Mouse (Mus musculus) kidney, adult 11 months (tissue): Measurements from ENCODE around the gene Mpc1.

Experiments
- DNase-seq: peaks from one replicate; pipeline ENCODE4 v3.0.0; 2022

Mpc1 gene

GRCm38 (mm10) chr17:8282821-8283525 is at the start of gene Mpc1:
Mpc1 (plus strand) TSS chr17:8282904.
- DNase-seq = peak; percentile 97

- no peak for DNase-seq
These were observed 49.0 kb upstream of the Mpc1 start for GRCm38 (mm10) chr17:8233618-8234214.

DNA sequence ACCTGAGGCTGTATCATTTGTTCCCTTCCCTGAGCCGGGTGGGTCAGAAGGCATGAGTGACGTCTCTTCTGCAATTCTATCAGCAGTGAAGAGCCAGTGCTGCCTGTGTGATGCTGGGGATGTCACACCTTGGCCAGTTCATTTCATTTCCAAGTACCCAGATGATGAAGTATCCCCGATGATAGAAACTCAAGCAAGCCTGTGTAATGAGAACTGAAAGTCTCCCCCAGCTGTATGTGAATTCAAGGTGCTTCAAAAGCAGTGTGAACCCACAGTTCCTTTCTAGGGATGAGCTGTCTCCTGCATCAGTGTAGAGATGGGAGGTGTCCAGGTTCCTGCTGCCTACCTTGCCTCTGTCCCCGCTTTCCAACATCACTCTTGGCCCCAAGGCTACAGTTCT is 48.2 kb upstream of the Mpc1 start:
- DNase-seq = no peak

GRCm38 (mm10) chr17:8235743-8236142 is 47.0 kb upstream of the Mpc1 start, which contains the start of gene Ccr6:
Ccr6 (plus strand) TSS chr17:8236043.
- no peak for DNase-seq

GRCm38 (mm10) chr17:8238012-8238710 is 44.5 kb upstream of the Mpc1 start:
- no peak for DNase-seq

DNA sequence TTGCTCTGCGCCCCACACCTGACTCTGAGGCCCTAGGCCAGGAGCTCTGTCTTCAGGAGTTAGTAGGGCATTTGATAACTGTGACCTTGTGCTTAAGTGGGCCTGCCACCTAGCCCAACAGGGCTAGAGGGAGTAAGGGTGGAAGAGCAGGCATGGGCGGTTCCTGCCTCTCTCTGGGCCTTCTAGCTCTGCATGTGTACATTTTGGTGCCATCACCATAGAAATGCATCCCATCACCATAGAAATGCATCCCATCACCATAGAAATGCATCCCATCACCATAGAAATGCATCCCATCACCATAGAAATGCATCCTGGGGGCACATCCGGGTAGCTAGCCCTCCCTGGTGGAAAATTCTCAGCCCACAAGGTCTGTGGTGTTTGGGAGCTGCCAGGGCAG is 43.1 kb upstream of the Mpc1 start:
- DNase-seq = no peak

DNA sequence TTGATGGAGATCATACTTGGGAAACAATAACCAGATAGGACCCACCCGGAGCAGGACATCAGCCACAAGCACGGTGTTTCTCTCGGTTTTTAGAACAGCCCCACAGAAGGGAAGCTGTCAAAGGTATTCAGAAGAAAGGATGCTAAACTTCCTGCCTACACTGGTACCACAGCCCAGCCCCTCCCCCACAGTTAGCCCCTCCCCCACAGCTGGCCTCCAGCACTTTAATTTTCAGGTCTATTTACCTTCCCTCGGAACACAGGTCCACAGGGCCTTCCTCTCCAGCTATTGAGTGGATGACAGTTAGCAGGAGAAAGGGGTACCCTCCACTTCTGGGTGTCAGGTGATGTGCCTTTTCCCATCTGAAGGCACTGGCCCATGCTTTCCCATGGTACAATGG is 42.2 kb upstream of the Mpc1 start:
- no peak for DNase-seq

GRCm38 (mm10) chr17:8241645-8242044 is 41.1 kb upstream of the Mpc1 start:
- DNase-seq = no peak

GRCm38 (mm10) chr17:8242186-8242585 is 40.5 kb upstream of the Mpc1 start:
- no peak for DNase-seq

- DNase-seq = no peak
These were observed 38.6 kb upstream of the Mpc1 start for GRCm38 (mm10) chr17:8244124-8244523.

DNA sequence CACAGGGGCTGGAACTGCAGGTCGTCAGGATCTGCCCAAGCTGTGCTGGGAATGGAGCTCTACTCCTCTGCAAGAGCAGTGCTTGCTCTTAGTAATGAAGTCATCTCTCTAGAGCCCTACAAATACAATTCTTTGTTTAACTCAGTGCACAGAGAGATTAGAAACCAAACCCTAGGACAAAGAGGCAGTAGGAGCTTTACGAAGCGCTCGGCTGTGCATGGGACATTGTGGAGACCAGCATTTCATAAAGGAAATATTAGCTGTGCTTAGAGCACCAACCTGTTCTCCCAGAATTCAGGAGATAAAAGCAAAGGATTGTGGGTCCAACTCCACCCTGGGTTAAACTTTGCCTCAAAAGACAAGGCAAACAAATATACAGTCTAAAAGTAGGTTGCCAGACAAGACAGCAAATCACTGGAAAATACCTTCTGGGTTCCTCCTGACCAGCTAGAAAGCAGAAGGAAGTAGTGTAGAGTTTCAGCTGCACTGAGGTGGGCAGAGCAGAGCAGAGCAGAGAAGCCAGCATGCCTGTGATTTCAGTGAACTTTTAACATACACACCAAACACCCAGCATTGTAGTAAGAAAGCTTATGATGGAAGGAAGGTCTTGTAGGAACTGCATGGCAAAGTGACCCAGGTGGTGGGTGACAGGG is 36.5 kb upstream of the Mpc1 start:
- DNase-seq = no peak

GRCm38 (mm10) chr17:8251704-8252103 is 31.0 kb upstream of the Mpc1 start:
- DNase-seq = no peak

DNA sequence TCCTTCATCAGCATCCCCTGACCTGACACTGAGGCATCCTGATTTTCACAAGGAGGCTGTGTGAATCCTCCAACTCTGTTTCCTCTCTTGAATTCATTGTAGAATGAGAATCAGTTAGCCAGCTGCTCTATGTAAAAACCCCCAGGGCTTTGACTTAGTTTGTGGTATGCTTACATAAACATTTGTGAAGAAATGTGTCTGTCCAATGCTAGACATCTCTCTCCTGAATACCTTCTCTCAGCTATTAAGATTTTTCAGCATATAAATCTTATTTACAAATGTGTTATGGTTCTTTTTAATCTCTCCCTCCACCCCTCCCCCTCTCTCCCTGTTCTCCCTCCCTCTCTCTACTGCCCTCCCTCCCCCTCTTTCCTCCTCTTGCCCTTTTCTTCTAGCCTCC is 28.4 kb upstream of the Mpc1 start:
- no peak for DNase-seq

DNA sequence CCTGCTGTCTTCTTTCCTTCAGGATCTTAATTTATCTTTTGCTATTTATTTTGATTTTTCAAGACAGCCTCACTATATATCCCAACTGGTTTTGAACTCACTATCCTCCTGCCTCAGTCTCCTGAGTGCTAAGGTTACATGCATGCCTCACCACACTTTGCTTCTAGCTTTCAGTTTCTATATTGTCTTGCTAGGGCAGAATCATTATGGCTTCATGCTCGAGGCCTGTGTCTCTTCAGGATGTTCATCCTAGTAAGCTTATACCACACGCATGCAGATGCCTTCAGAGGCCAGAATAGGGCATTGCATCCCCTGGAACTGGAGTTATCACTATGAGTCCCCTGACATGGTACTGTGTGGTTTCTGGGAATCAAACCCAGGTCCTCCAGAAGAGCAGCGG is 27.8 kb upstream of the Mpc1 start:
- DNase-seq = no peak

GRCm38 (mm10) chr17:8255583-8255982 is 27.1 kb upstream of the Mpc1 start:
- no peak for DNase-seq

DNA sequence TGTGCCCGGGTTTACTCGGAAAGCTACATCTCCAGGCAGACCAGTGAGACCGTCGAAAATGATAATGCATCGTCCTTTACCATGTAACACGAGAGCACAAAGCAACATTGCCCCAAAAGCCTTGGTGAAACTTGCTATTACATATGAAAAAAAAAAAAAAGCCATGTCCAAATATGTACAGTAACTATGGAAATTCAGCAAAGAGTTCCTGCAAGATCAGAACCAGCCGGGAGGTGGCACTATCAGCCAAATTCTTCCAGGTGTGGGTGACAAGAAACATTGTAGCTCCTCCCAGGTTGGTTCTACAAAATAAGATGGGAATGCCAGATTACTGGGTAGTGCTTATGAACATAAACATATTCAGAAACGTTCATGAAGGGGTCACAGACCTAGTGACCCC is 25.7 kb upstream of the Mpc1 start:
- no peak for DNase-seq

DNA sequence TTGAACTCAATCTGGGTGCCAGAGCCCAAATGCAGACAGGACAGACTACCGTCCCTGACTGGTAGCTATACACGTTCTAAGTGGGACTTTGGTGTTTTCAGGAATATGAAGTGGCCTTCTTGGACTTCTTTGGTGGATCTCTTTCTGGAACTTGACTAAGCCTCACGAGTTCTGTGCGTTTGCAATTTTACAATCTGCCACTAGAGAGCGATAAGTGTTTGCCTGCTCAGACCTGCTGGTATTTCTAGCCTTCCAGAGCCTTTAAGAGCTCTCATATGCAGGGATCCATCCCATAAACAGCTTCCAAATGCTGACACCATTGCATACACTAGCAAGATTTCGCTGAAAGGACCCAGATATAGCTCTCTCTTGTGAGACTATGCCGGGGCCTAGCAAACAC is 18.1 kb upstream of the Mpc1 start:
- peak; percentile 60 for DNase-seq

DNA sequence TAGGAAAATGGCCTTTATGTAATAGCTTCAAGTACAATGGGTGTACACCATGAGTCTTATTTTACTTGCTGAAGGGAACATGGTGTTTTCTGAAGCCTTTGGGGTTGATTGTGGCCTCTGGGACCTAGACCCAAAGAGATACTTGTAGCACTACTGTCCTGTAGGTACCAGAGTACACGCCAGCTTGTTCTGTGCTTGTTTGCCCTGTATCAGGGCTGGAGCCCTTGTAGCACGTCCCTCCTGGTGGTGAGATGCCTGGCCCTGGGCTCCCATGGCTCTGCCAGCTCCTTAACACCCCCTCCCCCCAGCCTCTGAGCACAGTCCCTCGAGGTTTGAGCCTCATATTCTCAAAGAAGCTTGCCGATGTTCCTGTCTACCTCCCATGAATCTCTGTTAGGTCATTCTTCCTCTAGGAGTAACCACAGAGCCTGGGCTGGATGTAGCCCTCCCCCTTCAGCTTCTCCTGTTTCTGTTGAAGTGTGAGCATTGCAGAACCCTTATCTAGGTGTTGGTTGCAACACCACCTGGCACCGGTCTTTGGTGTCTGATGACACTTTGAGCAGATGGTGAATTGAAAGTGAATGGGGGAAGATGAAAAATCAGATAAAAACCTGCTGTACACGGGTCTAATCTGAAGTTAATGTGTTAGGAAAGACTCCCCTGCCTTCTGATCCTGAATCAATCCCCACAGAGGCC is 10.5 kb upstream of the Mpc1 start:
- no peak for DNase-seq

DNA sequence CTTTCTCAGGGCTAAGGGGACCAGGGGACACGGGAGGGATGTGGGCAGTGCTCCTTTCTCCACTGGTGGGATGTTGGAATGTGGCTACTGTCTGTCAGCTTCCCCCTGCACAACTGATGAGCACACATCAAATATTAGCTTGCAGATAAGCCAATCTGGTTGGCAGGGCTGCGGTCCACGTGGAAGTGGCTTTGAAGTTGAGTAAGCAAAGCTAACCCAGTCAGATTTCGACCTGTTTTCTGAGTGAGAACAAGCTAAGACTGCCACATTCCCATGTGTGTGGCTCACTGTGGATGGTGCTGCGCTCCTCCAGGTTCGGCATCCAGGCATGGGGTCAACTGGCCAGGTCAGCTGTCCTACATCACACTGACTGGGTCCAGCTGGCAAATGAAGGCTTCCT is 9.8 kb upstream of the Mpc1 start:
- DNase-seq = no peak

- DNase-seq = peak; percentile 78
These were observed 6.6 kb upstream of the Mpc1 start for GRCm38 (mm10) chr17:8276071-8276470.

DNA sequence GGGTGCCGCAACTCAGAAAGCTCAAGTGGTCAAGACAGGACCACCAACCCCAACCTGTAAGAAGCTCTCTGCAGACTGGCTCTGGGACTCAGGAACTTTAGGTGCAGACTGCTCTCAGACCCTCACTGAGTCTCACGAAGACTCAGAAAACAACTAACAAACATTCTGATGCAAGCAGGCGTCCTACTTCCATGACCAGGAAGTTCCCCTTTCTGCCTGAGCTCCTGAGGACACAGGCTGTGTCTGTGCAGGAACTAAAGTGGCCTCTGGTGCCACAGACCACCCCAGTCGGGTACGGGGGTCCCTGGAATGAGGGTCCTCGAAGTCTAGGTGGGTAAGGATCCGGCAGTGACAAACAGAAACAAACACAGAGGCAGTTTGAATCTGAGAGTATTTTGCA is 6.0 kb upstream of the Mpc1 start:
- DNase-seq = no peak

DNA sequence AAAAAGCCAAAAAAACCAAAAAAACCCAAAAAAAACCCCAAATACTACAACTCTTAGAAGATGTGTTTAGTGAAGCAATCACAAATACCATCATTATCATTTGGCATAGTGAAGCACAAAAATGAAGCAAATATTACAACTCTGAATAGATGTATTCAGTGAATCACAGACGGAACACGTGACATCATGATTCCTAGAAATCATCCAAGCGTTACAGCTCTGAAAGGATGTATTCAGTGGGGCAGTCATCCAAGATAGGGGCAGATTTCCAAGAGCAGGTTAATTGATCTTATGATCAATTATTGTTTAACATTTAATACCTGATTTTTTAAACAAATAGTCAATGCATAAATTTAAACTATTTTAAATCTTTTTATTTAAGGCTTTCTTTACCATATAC is 5.4 kb upstream of the Mpc1 start:
- no peak for DNase-seq

- peak; percentile 32 for DNase-seq
These were observed 4.3 kb upstream of the Mpc1 start for GRCm38 (mm10) chr17:8278356-8278755.
